Mouse (Mus musculus) c-Kit-positive CD71-negative TER-119-negative erythroid progenitor cells, embryonic 14.5 days (primary cell): ENCODE results near the gene Pms2.

Experiments used
- DNase-seq: peaks from one replicate; pipeline ENCODE4 v3.0.0-alpha.2; 2013; ENCODE audit warnings: low read depth

The Pms2 gene

DNA sequence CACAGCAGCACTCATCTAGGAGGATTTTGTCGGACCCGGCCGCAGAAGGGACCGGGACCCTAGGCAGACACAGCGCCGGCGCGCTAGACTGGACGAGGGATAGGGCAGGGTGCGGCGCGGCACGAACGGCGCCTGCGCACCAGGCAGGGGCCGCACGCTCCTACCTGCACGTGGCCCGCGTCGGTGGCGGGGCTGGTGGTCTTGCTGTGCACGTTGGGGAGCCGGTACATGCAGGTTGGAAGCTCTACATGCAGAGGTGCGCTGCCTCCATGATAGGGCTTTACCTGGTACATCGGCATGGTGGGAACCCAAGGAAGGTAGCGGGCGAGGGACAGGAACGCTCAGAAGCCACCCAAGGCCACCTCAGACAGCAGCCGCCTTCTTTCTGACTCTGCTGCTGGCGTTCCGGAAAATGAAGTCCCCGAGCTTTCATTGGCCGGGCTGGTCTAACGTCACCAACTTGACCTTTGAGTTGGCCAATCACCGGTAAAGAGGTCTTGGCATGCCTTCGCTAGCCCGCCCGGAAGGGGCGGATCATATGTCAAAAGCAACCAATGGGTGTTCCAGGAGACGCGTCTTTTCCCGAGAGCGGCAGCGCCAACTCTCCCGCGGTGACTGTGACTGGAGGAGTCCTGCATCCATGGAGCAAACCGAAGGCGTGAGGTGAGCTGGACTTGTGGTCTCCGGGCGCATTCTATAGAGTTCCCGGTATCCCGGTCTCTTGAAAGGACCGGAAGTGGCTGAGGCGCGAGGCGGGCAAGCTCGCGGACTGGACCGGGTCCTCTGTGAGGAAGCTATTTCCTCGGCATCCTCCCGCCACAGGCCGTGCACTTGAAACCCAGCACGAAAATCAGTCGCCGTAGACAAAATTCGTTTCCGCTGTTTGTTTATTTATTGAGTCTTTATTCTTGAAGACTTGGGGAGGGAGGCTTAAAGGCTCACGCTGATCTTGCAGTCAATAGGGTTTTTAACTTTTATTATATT, at the start of gene Pms2, which contains the start of gene Aimp2:
Gene Pms2 (plus strand): TSS at position 548 of the 984 bp plus-strand sequence.
Gene Aimp2 (minus strand): TSS at position 431 of the 984 bp plus-strand sequence.
- DNase-seq: peak; percentile 99

- DNase-seq: no peak
Observed at GRCm38 (mm10) chr5:143871547-143872169, 38.1 kb upstream of the Pms2 start.

DNA sequence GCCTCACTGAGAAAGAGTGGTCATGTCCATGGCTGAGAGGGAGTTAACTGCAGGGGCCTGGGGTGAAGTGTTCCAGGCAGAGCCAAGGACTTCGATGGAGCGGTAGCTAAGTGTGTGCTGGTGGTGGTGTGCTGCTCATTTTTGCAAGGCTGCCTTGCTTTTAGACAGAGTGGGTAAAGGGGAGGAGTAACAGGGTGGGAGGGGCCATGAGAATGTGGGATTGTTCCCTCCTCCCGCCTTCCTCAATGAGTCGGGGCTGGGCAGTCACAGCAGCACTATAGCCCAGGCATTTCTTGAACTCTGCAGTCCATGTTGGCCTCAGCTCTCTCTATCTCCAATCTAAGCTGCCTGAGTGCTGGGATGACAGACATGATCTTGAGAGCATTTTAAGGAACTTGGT, 35.2 kb upstream of the Pms2 start:
- DNase-seq: no peak

DNA sequence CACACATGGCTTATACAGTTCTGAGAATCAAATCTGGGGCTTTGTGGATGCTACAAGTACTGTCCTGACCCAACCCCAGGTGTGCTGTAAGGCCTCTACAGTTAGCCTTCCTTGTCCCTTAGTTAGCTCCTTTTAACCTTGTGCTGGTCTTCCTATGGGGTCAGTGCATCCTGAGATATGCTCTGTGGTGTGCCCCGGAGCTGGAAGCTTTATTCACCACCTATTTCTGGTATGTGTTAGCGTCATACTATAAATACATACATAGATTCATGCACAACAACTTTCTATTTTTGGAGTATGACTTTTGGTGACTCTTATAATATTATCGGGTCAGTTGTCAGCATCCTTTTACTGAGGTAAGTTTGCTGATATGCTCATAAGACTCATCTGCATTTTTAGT, 24.5 kb upstream of the Pms2 start:
- no peak for DNase-seq

DNA sequence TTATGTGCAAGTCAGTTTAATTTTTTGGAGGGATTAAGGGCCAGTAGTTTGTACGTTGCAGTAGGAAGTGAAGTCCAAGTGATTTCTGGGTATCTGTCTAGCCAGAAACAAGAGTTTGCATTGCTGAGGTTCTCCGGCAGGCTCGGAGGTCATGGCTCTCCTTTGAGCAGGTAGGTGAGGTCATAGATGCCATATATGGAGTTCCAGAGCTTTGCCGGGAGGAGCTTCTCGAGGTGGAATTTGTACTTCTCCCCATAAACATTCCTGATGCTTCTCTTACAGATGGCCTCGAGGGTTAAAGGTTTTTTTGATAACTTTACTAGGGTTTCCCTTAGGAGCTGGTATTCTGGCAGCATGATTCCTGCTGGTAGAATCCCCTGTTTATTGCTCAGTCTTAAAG, 19.0 kb upstream of the Pms2 start:
- no peak for DNase-seq

- no peak for DNase-seq
Observed at GRCm38 (mm10) chr5:143892255-143892886, 17.4 kb upstream of the Pms2 start.

DNA sequence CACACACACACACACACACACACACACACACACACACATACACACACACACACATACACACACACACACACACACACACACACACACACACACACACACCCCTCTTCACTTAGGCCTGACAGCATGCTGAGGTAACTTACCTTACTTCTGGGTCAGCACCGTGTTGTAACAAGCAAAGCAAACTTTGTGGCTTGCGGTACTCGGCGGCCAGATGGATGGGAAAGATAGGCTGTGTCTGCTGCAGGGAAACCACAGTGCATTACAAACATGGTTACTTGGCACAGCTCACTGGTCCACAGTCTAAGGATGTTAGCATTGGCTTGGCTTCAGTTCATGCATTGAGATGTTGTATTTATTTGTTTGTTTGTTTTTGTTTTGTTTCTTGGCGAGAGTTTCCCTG, 16.4 kb upstream of the Pms2 start:
- peak; percentile 42 for DNase-seq

- DNase-seq: no peak
Observed at GRCm38 (mm10) chr5:143897635-143898330, 12.0 kb upstream of the Pms2 start, which contains the start of gene Ankrd61. Gene Ankrd61 (minus strand): TSS chr5:143897685.

GRCm38 (mm10) chr5:143902111-143902510, 7.7 kb upstream of the Pms2 start:
- DNase-seq: no peak

GRCm38 (mm10) chr5:143903813-143904212, 6.0 kb upstream of the Pms2 start:
- no peak for DNase-seq

DNA sequence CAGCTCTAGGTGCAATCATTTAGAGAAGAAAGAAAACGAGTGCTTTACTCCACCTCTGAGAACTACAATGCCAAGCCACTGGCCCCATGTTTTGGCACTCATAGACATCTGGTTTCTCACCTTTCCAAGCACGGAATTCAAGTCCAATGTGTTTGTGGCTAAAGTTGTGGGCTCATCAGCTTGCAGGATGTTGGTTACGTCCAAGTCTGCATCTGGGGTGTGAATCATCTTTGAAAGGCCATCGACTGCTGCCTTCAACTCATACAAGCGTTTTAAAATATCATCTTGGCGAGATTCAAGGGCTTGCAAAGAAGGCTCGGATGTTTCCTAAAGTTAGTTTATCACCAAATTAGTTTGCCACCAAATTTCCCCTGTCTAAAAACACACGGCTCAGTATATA, 3.3 kb upstream of the Pms2 start:
- no peak for DNase-seq

GRCm38 (mm10) chr5:143908926-143909325, 838 bp upstream of the Pms2 start:
- no peak for DNase-seq

DNA sequence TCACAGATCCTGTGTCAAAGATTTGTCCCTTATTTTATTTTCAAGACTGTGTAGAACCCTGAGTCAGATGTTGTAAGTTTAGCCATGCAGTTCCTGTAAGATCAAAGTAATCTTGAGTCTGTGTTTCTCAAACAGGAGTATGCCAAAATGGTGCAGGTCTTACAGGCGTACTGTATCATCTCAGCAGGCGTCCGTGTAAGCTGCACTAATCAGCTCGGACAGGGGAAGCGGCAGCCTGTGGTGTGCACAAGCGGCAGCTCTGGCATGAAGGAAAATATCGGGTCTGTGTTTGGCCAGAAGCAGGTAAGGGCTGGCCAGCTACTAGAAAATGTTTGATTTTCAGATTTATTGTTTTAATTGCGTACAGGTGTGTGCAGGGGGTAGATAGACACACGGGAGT, 6.5 kb downstream of the Pms2 start:
- no peak for DNase-seq

DNA sequence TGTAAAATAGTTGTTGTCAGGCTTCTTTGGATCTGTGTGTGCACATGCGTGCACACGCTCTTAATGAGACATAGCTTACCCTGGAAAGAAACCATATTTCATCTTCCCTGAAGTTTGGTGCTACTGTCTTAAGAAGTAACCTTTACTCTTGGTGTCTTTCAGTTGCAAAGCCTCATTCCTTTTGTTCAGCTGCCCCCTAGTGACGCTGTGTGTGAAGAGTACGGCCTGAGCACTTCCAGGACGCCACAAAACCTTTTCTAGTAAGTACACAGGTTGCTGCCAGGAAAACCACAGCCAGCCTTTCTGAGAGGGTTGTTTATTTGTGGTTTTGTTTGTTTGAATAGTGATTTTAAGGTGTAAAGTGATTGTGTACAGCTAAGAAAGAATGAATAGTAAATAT, 7.7 kb downstream of the Pms2 start:
- DNase-seq: peak; percentile 50

DNA sequence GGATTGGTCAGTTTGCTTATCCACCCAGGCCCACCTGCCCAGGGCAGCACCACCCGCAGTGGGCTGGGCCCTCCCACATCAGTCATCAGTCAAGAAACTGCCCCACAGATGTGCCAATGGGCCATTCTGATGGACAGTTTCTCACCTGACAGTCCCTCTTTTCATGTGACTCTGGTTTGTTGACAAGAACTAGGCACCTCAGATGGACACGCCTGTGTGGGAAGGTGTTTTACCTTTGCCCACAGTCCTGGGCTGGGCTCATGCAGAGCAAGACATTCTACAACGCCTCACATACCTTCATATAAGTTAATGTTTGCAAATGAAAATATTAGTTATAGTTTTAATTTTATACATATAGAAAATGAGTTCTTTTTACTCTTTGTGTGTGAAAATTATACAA, 8.4 kb downstream of the Pms2 start:
- no peak for DNase-seq

GRCm38 (mm10) chr5:143924781-143925452, 15.2 kb downstream of the Pms2 start:
- DNase-seq: no peak

GRCm38 (mm10) chr5:143927875-143928274, 18.1 kb downstream of the Pms2 start, which contains the start of gene Gm42421:
Gene Gm42421 (plus strand): TSS chr5:143928175.
- DNase-seq: no peak

GRCm38 (mm10) chr5:143929291-143929690, 19.5 kb downstream of the Pms2 start:
- no peak for DNase-seq

DNA sequence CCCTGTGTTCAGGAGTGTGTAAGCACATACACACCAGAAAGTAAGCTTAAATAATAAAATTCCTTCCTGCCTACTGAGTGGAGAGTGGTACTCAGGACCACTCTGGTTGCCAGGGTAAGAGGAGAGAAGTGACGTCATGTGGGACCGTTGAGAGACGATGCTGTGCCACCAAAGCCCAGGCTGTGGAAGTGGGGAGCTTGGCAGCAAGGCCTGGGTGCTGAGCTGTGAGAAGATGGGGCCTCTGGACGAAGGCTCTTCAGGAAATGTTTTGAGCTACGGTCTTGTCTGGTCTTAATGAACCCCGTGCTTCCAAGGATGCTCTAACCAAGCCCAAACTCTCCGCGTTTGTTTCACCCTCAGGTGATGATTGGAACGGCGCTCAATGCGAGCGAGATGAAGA, 20.9 kb downstream of the Pms2 start:
- no peak for DNase-seq

GRCm38 (mm10) chr5:143931863-143932580, 22.3 kb downstream of the Pms2 start:
- DNase-seq: no peak

GRCm38 (mm10) chr5:143932831-143933230, 23.1 kb downstream of the Pms2 start, which contains the start of gene Rsph10b:
Gene Rsph10b (plus strand): TSS chr5:143933035.
- no peak for DNase-seq
